Mouse (Mus musculus) erythroid progenitor cell, adult 5-6 weeks (primary cell): ENCODE data around the gene Rtp4. TPM values are rescaled to one million over a fixed set of nuclear protein-coding genes. Genes with fewer than 3 reads are reported as not detected.

Source experiments
- total RNA-seq, 2 experiments: library from RNA; stranded (forward) in 1 of 2; stranded (reverse) in 1 of 2; fragments of 150-400 nt in 1 of 2; fragments of 186-747, 209-891 nt in 1 of 2; gene quantifications; 2 replicates each; pipeline versions ENCODE4 v1.2.3 to v1.2.4; 2015 to 2017; ENCODE audit warnings: low replicate concordance in 2 of 2

Rtp4 gene
- total RNA-seq, 2 experiments from 2014 or later, result 7.2 to 16.3 TPM

Other genes starting within 250 kb of the Rtp4 start
- not detected in 2 replicates for gene Rtp1, start 91.2 kb upstream of the Rtp4 start, total RNA-seq (2015; ENCODE audit: low replicate concordance)
- not detected in 2 replicates for gene Rtp1, start 91.2 kb upstream of the Rtp4 start, total RNA-seq (2017; ENCODE audit: low replicate concordance)
- gene Masp1, start 524 bp downstream of the Rtp4 start, total RNA-seq (2015; ENCODE audit: low replicate concordance), result not detected in 2 replicates
- not detected in 2 replicates for gene Masp1, start 524 bp downstream of the Rtp4 start, total RNA-seq (2017; ENCODE audit: low replicate concordance)